Mouse (Mus musculus) limb, embryonic 10.5 days (tissue): ENCODE measurements at regions not wholly inside any gene's neighbourhood (a gene's known extent, or its start where the extent isn't known, plus 50 kb on each side); places are given as distances from the start of the nearest gene placed in this dataset.

Experiments
- DNase-seq: peaks from one replicate; pipeline ENCODE4 v3.0.0-alpha.2; 2017; ENCODE audit warnings: low spot score
- H3K27ac ChIP-seq: fragments of 300-500 bp; sonication (generic); 2 replicates; pipeline ENCODE4 v1.5.1; 2016; ENCODE audit warnings: mild to moderate bottlenecking
- H3K27me3 ChIP-seq: fragments of 300-500 bp; sonication (generic); 2 replicates; pipeline ENCODE4 v1.6.1; 2016; ENCODE audit warnings: low read depth, mild to moderate bottlenecking; ENCODE audit not compliant: poor library complexity, severe bottlenecking
- H3K36me3 ChIP-seq: fragments of 300-500 bp; sonication (generic); 2 replicates; pipeline ENCODE4 v1.6.1; 2016; ENCODE audit warnings: mild to moderate bottlenecking, moderate library complexity
- H3K4me1 ChIP-seq: fragments of 300-500 bp; sonication (generic); 2 replicates; pipeline ENCODE4 v1.6.1; 2016
- H3K4me3 ChIP-seq: fragments of 300-500 bp; sonication (generic); 2 replicates; pipeline ENCODE4 v1.5.1; 2016; ENCODE audit warnings: mild to moderate bottlenecking, moderate library complexity
- H3K9me3 ChIP-seq: fragments of 300-500 bp; sonication (generic); replicated peaks from 2 replicates; pipeline ENCODE4 v1.6.1; 2016; ENCODE audit warnings: mild to moderate bottlenecking
- WGBS: fragments of 180-500 bp; shearing (Covaris S2); methylation state at CpG from one replicate; pipeline ENCODE4 v1.1.7; 2016; 5-methylcytosine and 5-hydroxymethylcytosine counted together

- 92% methylated on average over 1 of the region's 1 CpGs for WGBS
- Histone ChIP-seq H3K27ac (no peak overlapping the region), H3K36me3 (no peaks in the 10 kb centered on the region), H3K27me3 (no peaks in the 10 kb centered on the region), H3K9me3 (no peaks in the 10 kb centered on the region), H3K4me3 (no peak overlapping the region), H3K4me1 (peaks cover 4% of the 10 kb centered on the region; the same call in 1 of the 2 replicates)
- DNase-seq = no peak
These were observed 143.0 kb downstream of the Cbln1 start for GRCm38 (mm10) chr8:87329371-87329770.

- Histone ChIP-seq H3K4me3 (no peak overlapping the region), H3K27me3 (no peaks in the 10 kb centered on the region), H3K27ac (no peak overlapping the region), H3K9me3 (no peaks in the 10 kb centered on the region), H3K36me3 (no peaks in the 10 kb centered on the region), H3K4me1 (peaks cover 4% of the 10 kb centered on the region; the same call in 1 of the 2 replicates)
- WGBS = 78% methylated on average over 3 of the region's 3 CpGs
- DNase-seq = no peak
These were observed 157.8 kb downstream of the Cbln1 start for GRCm38 (mm10) chr8:87314570-87314969.

- Histone ChIP-seq H3K27me3 (no peaks in the 10 kb centered on the region), H3K36me3 (no peaks in the 10 kb centered on the region), H3K4me1 (peaks cover 4% of the 10 kb centered on the region; the same call in 1 of the 2 replicates), H3K4me3 (no peak overlapping the region), H3K27ac (no peak overlapping the region), H3K9me3 (no peaks in the 10 kb centered on the region)
- WGBS = 90% methylated on average over 7 of the region's 7 CpGs
- DNase-seq = no peak
These were observed 161.1 kb downstream of the Cbln1 start for GRCm38 (mm10) chr8:87311282-87311681.

- no peaks in the 10 kb centered on the region for H3K9me3 ChIP-seq
- WGBS = 74% methylated on average over 3 of the region's 3 CpGs
- DNase-seq = no peak
- no peaks in the 10 kb centered on the region for H3K27me3 ChIP-seq
- no peak overlapping the region for H3K27ac ChIP-seq
- H3K36me3 ChIP-seq = no peaks in the 10 kb centered on the region
- 0 out of 2 replicates have a peak, but pooled peaks cover 4% of the 10 kb centered on the region for H3K4me1 ChIP-seq
- H3K4me3 ChIP-seq = no peak overlapping the region
These were observed 164.1 kb downstream of the Cbln1 start for GRCm38 (mm10) chr8:87308311-87308710.

- Histone ChIP-seq H3K27me3 (no peaks in the 10 kb centered on the region), H3K36me3 (no peaks in the 10 kb centered on the region), H3K4me1 (no peaks in the 10 kb centered on the region), H3K4me3 (no peak overlapping the region), H3K27ac (no peak overlapping the region), H3K9me3 (no peaks in the 10 kb centered on the region)
- DNase-seq = no peak
- WGBS = 88% methylated on average over 6 of the region's 6 CpGs
These were observed 167.4 kb downstream of the Cbln1 start for GRCm38 (mm10) chr8:87305001-87305400.

GRCm38 (mm10) chr8:87303522-87303921 is 168.9 kb downstream of the Cbln1 start:
- Histone ChIP-seq H3K9me3 (no peaks in the 10 kb centered on the region), H3K4me3 (no peak overlapping the region), H3K36me3 (no peaks in the 10 kb centered on the region), H3K27ac (no peak overlapping the region), H3K27me3 (no peaks in the 10 kb centered on the region), H3K4me1 (peaks cover 2% of the 10 kb centered on the region; the same call in 1 of the 2 replicates)
- DNase-seq = no peak
- 95% methylated on average over 5 of the region's 5 CpGs for WGBS

- no peak for DNase-seq
- Histone ChIP-seq H3K27me3 (no peaks in the 10 kb centered on the region), H3K4me3 (no peak overlapping the region), H3K9me3 (no peaks in the 10 kb centered on the region), H3K36me3 (no peaks in the 10 kb centered on the region), H3K27ac (no peak overlapping the region), H3K4me1 (peaks cover 12% of the 10 kb centered on the region)
- WGBS = 91% methylated on average over 6 of the region's 6 CpGs
These were observed 174.6 kb downstream of the Cbln1 start for GRCm38 (mm10) chr8:87297761-87298160.

- Histone ChIP-seq H3K27ac (no peak overlapping the region), H3K36me3 (no peaks in the 10 kb centered on the region), H3K4me1 (peaks cover 16% of the 10 kb centered on the region), H3K27me3 (no peaks in the 10 kb centered on the region), H3K4me3 (no peak overlapping the region), H3K9me3 (no peaks in the 10 kb centered on the region)
- DNase-seq = no peak
- WGBS = 88% methylated on average over 3 of the region's 3 CpGs
These were observed 175.1 kb downstream of the Cbln1 start for GRCm38 (mm10) chr8:87297331-87297730.

GRCm38 (mm10) chr8:87286059-87286458 is 186.3 kb downstream of the Cbln1 start:
- no peak for DNase-seq
- no peak overlapping the region for H3K4me3 ChIP-seq
- WGBS = 91% methylated on average over 8 of the region's 8 CpGs
- H3K36me3 ChIP-seq = no peaks in the 10 kb centered on the region
- no peak overlapping the region for H3K27ac ChIP-seq
- no peaks in the 10 kb centered on the region for H3K9me3 ChIP-seq
- no peaks in the 10 kb centered on the region for H3K27me3 ChIP-seq
- H3K4me1 ChIP-seq = peaks cover 10% of the 10 kb centered on the region

- H3K27me3 ChIP-seq = no peaks in the 10 kb centered on the region
- H3K4me1 ChIP-seq = peaks cover 10% of the 10 kb centered on the region
- no peak overlapping the region for H3K4me3 ChIP-seq
- H3K9me3 ChIP-seq = no peaks in the 10 kb centered on the region
- no peaks in the 10 kb centered on the region for H3K36me3 ChIP-seq
- WGBS = 53% methylated on average over 4 of the region's 4 CpGs
- no peak for DNase-seq
- no peak overlapping the region for H3K27ac ChIP-seq
These were observed 188.1 kb downstream of the Cbln1 start for GRCm38 (mm10) chr8:87284356-87284755.

GRCm38 (mm10) chr8:87282511-87282910 is 189.9 kb downstream of the Cbln1 start:
- H3K4me3 ChIP-seq = no peak overlapping the region
- 98% methylated on average over 4 of the region's 4 CpGs for WGBS
- no peak overlapping the region for H3K27ac ChIP-seq
- no peaks in the 10 kb centered on the region for H3K36me3 ChIP-seq
- no peaks in the 10 kb centered on the region for H3K27me3 ChIP-seq
- peaks cover 10% of the 10 kb centered on the region for H3K4me1 ChIP-seq
- no peak for DNase-seq
- no peaks in the 10 kb centered on the region for H3K9me3 ChIP-seq

GRCm38 (mm10) chr8:87273328-87273727 is 199.1 kb downstream of the Cbln1 start:
- H3K27me3 ChIP-seq = 0 out of 2 replicates have a peak, but pooled peaks cover 7% of the 10 kb centered on the region
- WGBS = 48% methylated on average over 6 of the region's 6 CpGs
- peaks cover 22% of the 10 kb centered on the region for H3K4me1 ChIP-seq
- 0 out of 2 replicates have a peak, but pooled peaks cover 2% of the 10 kb centered on the region for H3K9me3 ChIP-seq
- H3K4me3 ChIP-seq = no peak overlapping the region
- H3K27ac ChIP-seq = no peak overlapping the region
- no peak for DNase-seq
- no peaks in the 10 kb centered on the region for H3K36me3 ChIP-seq

GRCm38 (mm10) chr8:87270525-87271187 is 201.8 kb downstream of the Cbln1 start:
- Histone ChIP-seq H3K27me3 (0 out of 2 replicates have a peak, but pooled peaks cover 7% of the 10 kb centered on the region), H3K9me3 (no peaks in the 10 kb centered on the region), H3K4me1 (peaks cover 25% of the 10 kb centered on the region), H3K4me3 (no peak overlapping the region), H3K27ac (no peak overlapping the region), H3K36me3 (no peaks in the 10 kb centered on the region)
- DNase-seq = no peak
- 80% methylated on average over 3 of the region's 3 CpGs for WGBS

GRCm38 (mm10) chr8:87268159-87268558 is 204.2 kb downstream of the Cbln1 start:
- H3K4me1 ChIP-seq = peaks cover 11% of the 10 kb centered on the region
- no peak overlapping the region for H3K27ac ChIP-seq
- DNase-seq = no peak
- H3K9me3 ChIP-seq = no peaks in the 10 kb centered on the region
- H3K27me3 ChIP-seq = no peaks in the 10 kb centered on the region
- no peak overlapping the region for H3K4me3 ChIP-seq
- H3K36me3 ChIP-seq = no peaks in the 10 kb centered on the region
